Mouse (Mus musculus) neural tube, embryonic 10.5 days (tissue): ENCODE data around the gene Ankrd12.
"Not testable (repeated sequence)": the region's sequence is repeated elsewhere in the genome, so short reads cannot be mapped to it uniquely, and the experiment has no call there.

ENCODE experiments used
- DNase-seq: peaks from one replicate; pipeline ENCODE4 v3.0.0-alpha.2; 2017; ENCODE audit warnings: low spot score; ENCODE audit errors: extremely low spot score

Ankrd12 gene

GRCm38 (mm10) chr17:65988151-65988820 is 88.6 kb downstream of the Ankrd12 start:
- DNase-seq = no peak

- DNase-seq = not testable (repeated sequence)
Measured at GRCm38 (mm10) chr17:65976720-65977119, 100.2 kb downstream of the Ankrd12 start.

- DNase-seq = no peak
Measured at GRCm38 (mm10) chr17:65967751-65968150, 109.1 kb downstream of the Ankrd12 start.

DNA sequence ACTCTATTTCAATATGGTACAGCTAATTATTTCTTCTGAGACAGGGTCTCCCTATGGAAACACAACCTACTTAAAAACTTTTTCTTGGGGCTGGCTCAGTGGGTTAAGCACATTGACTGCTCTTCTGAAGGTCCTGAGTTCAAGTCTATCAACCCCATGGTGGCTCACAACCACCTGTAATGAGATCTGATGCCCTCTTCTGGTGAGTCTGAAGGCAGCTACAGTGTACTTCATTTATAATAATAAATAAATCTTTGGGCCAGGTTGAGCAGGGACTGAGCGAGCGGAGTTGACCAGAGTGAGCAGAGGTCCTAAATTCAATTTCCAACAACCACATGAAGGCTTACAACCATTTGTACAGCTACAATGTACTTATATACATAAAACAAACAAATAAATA is 114.6 kb downstream of the Ankrd12 start:
- DNase-seq = no peak

- no peak for DNase-seq
Measured at GRCm38 (mm10) chr17:65961606-65962136, 115.2 kb downstream of the Ankrd12 start.

DNA sequence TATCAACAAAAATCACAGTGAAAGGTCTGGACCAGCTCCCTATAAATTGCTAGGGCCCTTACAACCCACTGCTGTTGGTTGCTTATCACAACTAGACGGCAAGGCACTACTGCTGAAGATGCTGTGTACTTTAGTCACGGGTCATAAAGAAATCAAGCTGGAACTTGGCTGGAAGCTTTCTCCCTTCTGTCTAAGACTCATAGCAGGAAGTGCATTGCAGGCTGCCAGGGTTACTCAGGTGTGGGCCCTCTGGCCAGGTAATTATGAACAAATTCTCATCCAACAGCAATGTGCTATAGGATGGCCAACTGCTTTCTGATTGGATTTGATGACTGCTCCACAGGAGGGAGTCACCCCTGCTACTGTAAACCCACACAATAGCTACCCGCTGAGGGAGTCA is 117.9 kb downstream of the Ankrd12 start:
- no peak for DNase-seq

- no peak for DNase-seq
Measured at GRCm38 (mm10) chr17:65958366-65958765, 118.5 kb downstream of the Ankrd12 start.

DNA sequence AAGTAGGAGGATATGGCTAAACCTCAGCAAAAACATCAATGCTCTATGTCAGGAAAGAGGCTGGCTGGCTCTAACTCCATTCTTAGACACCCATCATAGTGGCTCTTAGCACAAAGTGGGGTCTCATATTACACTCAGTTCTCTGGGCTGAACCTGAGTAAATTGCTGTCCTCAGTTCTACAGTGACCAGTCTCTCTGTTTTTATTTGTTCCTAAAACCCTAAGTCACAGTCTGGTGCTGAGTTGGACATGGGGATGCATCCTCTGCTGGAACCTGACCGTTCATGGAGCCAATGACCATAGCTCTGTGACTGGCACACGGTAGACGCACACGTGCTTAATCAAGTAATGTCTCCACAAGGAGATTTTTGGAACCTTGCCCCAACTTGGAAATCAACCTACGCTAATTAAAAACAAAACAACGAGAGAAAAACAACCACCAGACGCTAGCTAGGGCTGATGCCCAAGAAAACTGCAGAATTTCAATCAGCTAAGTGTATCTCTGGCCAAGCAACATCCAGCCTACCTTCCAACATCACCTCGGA is 119.0 kb downstream of the Ankrd12 start:
- DNase-seq = no peak

DNA sequence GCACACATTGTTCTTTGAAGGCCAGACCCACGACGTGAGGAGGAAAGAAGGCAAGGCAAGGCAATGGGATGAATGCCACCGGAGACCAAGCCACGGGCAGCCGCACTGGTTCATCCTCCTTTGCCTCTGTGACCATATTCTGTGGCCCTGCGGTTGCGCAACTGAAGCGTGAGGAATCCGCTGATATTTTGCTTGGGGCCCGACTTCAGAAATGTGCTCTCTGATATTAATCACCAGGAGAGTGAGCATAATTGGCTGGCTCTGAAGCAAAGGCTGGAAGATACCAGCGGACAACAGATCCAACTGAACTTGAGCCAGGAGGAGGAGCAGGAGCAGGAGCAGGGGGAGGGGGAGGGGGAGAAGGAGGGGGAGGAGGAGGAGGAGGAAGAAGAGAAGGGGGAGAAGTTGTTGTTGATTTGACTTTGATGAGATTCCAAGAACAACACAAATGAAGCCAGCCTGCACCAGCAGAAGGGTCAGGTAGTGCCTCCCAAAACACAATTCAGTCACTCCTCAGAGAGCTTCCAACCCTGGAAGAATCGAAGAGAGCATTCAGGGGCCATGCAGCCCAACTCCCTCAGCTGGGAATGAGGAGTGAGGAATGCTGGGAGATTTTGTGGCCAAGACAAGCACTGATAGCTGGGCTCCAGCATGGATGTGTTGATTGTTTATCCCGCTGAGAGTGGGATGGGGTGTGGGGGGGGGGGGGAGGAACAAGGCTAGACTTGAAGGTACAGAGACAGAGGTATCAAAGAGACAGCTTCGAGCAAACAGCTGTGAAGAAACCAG is 119.7 kb downstream of the Ankrd12 start:
- DNase-seq = no peak

GRCm38 (mm10) chr17:65956140-65956539 is 120.7 kb downstream of the Ankrd12 start:
- no peak for DNase-seq

DNA sequence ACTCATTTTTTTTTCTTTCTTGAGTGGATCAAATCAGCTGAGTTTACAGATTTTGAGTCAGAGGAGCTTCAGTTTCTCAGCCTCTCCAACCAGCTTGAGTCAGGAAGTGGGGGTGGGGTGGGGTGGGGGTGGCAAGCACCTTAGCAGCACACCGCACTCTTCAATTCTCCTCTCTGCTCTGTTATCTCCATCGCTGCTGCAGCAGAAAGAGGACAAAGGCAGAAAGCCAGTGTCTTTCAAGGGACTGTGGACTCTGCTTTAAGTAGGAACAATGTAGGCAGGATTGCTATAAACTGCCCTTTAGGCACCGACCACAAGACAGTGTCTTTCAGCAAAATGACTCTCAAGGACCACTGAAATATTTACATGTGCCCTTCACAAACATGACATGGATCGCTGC is 122.9 kb downstream of the Ankrd12 start:
- DNase-seq = no peak

- DNase-seq = no peak
Measured at GRCm38 (mm10) chr17:65952083-65952482, 124.8 kb downstream of the Ankrd12 start.

- DNase-seq = peak; percentile 90
Measured at GRCm38 (mm10) chr17:65950622-65951404, 126.1 kb downstream of the Ankrd12 start, which contains the start of gene Twsg1. TSS of gene Twsg1 (minus strand) at chr17:65951226.

DNA sequence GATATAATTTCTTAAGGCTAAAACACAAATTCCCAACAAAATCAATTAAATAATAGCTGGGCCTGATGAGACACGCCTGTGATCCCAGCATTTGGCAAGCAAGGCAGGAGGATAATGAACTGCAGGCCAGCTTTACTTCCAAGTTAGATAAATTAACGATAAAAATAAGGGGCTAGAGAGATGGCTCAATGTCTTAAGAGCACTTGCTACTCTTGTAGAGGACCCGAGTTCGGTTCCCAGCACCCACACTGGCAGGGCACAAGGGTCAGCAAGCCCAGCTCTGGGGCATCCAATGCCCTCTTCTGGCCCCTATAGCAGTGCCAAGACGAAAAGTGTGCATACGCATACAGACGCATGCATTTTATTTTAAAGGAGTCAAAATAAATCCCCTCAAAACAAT is 126.7 kb downstream of the Ankrd12 start:
- DNase-seq = no peak

DNA sequence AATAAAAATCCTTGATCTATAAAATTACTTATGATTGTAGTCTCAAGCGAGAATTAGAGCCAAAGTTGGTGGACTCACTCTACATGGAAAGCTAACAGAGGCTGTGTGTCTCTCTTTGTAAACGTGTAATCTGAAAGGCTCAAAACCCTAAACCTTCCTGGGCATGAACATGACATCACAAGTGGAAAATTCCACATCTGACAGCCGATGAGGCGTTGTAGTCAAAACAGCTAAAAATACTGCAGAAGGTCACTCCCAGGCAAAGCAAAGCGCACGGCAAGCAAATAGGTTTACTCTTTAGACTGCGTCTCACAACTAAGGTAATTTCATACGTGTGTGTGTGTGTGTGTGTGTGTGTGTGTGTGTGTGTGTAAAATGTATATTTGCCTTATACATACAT is 129.6 kb downstream of the Ankrd12 start:
- DNase-seq = no peak

DNA sequence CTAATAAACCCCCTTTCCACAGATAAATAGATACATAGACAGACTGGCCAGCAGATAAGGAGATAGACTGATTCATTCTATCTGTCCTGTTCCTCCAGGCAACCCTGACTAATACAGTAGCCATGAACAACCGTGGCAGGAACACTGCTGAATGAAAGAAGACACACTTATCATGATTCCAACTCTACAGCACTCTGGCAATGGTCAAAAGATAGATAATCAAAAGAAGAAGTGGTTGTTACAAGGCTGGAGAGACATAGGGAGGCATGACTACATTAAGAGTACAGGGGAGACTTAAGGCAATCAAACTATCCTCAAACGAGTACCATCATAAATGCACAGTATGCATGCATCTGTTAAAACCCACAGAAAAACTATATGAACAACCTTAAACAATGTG is 131.5 kb downstream of the Ankrd12 start:
- no peak for DNase-seq

GRCm38 (mm10) chr17:65942394-65942793 is 134.5 kb downstream of the Ankrd12 start:
- no peak for DNase-seq

DNA sequence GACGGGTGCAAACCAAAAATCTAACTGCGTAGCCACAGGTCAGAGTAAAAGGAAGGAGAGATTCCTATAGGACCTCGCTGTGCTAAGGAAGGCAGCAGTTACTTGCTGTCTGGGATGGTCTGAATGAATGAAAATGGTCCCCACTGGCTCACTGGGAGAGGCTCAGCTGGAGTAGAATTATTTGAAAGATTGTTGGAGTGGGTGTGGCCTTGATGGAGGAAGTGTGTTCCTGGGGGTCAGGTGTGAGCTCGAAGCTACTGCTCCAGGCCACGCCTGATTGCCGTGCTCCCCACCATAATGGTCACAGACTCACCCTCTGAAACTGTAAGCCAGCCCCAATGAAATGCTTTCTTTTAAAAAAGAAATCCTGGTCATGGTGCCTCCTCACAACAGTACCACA is 135.6 kb downstream of the Ankrd12 start:
- DNase-seq = no peak

- no peak for DNase-seq
Measured at GRCm38 (mm10) chr17:65940221-65940620, 136.7 kb downstream of the Ankrd12 start.

DNA sequence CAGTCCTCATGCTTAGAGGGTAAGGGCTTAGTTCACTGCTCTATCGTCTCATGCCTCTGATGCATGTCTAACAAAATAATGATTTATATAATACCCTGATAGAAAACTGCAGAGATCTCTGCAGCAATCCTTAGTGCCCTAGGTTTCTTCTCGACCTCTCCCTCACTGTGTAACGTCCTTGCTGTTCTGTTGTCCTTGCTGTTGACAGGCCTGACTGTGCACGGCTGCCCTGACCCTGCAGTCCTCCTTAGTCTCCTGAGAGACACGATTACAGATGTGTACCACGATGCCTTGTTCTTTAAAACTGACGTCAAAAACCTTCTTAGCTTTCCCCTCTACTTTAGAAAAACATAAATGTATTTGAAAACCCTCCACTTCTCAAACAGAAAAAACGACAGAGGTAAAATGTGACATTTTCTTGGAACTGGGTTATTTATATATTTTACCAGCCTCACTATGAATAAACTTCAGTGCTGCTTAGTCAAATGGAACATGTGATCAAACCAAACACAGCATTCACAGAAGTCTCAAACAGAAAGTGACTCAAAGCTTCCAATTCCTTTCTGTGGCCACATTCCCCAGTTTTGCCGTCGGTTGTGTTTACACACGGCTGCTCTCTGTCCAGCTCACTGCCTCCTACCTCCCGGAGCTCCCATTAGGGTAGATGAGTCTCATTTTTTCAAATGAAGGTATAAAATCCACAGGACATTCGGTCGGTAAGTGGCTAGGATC is 137.3 kb downstream of the Ankrd12 start:
- DNase-seq = no peak

DNA sequence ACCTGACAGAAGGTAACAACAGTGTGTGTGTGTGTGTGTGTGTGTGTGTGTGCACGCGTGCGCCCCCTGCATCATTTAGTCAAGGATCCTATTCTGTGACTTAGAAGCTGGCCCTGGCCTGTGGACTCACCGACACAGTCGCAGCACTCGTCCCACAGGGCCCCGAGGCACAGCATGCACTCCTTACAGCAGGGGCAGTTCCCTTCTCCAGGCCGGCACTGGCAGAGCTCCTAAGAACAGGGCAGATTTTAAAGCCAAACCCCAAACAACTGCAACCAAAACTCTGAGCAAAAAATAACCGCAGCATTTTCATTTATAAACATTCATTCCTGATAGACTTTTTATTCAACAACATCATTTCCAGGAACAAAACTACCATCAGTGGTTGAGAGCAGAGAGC is 139.2 kb downstream of the Ankrd12 start:
- DNase-seq = no peak
